Mouse (Mus musculus) neural tube, embryonic 11.5 days (tissue): Measurements from ENCODE around the gene Eno4. TPM values are rescaled to one million over a fixed set of nuclear protein-coding genes. Genes with fewer than 3 reads are reported as not detected.
A peak's percentile ranks its signal among the peaks of the same experiment; 100 is the strongest.

Source experiments
- ATAC-seq: fragments of 200-750 bp; cut with Nextera tagmentation; 2 replicates; pipeline ENCODE4 v1.8.0; 2017; ENCODE audit warnings: moderate number of reproducible peaks, mild to moderate bottlenecking, moderate TSS enrichment, moderate library complexity; ENCODE audit not compliant: insufficient read depth, low FRiP score, low TSS enrichment
- DNase-seq: peaks from one replicate; pipeline ENCODE4 v3.0.0-alpha.2; 2015; ENCODE audit warnings: low spot score
- H3K27ac ChIP-seq: fragments of 300-500 bp; sonication (generic); 2 replicates; pipeline ENCODE4 v1.5.1; 2014; ENCODE audit warnings: low read depth, mild to moderate bottlenecking, low read length
- H3K27me3 ChIP-seq: fragments of 300-500 bp; sonication (generic); 2 replicates; pipeline ENCODE4 v1.6.1; 2014; ENCODE audit warnings: mild to moderate bottlenecking, low read length, mixed read lengths; ENCODE audit not compliant: control insufficient read depth, insufficient read depth
- H3K36me3 ChIP-seq: fragments of 300-500 bp; sonication (generic); 2 replicates; pipeline ENCODE4 v1.6.1; 2014; ENCODE audit warnings: mild to moderate bottlenecking, low read length, moderate library complexity, mixed read lengths; ENCODE audit not compliant: control insufficient read depth, insufficient read depth
- H3K4me1 ChIP-seq: fragments of 300-500 bp; sonication (generic); 2 replicates; pipeline ENCODE4 v1.6.1; 2014; ENCODE audit warnings: low read length, mixed read lengths; ENCODE audit not compliant: control insufficient read depth, insufficient read depth
- H3K4me2 ChIP-seq: fragments of 300-500 bp; sonication (generic); 2 replicates; pipeline ENCODE4 v1.6.1; 2014; ENCODE audit warnings: low read depth, mild to moderate bottlenecking, moderate library complexity
- H3K4me3 ChIP-seq: fragments of 300-500 bp; sonication (generic); 2 replicates; pipeline ENCODE4 v1.5.1; 2014; ENCODE audit warnings: low read depth, low read length
- H3K9ac ChIP-seq: fragments of 300-500 bp; sonication (generic); 2 replicates; pipeline ENCODE4 v1.6.1; 2014; ENCODE audit warnings: mild to moderate bottlenecking, low read length
- H3K9me3 ChIP-seq: fragments of 300-500 bp; sonication (generic); 2 replicates; pipeline ENCODE4 v1.6.1; 2016; ENCODE audit warnings: low read length; ENCODE audit not compliant: control insufficient read depth
- WGBS: fragments of 180-500 bp; shearing (Covaris S2); extraction: QIAGEN DNeasy Blood & Tissue Kit; methylation state at CpG from one replicate; pipeline ENCODE4 v1.1.7; 2014; 5-methylcytosine and 5-hydroxymethylcytosine counted together
- polyA plus RNA-seq: library from polyadenylated mRNA; unstranded; fragments of >200 nt; fragmentation: Nextera tagmentation; extraction: Ambion mirVana; gene quantifications from 2 replicates; pipeline ENCODE4 v1.2.1, GENCODE M21; 2014

Gene Eno4
- polyA plus RNA-seq, 1 experiment from 2014 or later = 0.42 TPM

DNA sequence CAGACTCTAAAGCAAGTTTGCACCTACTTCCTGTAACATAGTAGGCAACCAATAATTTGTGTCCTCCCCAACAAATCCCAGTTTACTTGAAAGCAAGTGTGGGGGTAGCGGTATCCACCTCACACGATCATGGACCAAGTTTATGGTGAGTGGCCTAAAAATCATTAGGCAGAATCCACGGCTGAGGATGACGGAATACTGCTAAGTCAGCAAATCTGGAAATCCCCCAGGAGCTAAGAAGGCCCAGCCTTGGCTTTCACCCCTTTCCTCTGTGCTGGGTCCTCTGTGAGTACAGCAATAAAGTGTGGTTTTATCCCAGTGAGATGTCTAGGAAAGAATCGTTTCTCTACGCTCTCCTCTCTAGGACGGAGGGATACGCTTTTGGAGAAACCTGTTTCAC, 11.6 kb downstream of the Eno4 start:
- H3K4me2 ChIP-seq = no peak overlapping the region
- H3K9ac ChIP-seq = no peak overlapping the region
- H3K9me3 ChIP-seq = no peaks in the 10 kb centered on the region
- ATAC-seq (no peak), DNase-seq (no peak)
- 92% methylated on average over 8 of the region's 8 CpGs for WGBS
- no peak overlapping the region for H3K4me3 ChIP-seq
- H3K27ac ChIP-seq = no peak overlapping the region
- no peaks in the 10 kb centered on the region for H3K4me1 ChIP-seq
- H3K36me3 ChIP-seq = no peaks in the 10 kb centered on the region
- peaks cover 12% of the 10 kb centered on the region; the same call in 1 of the 2 replicates for H3K27me3 ChIP-seq

- ATAC-seq (no peak), DNase-seq (no peak)
- Histone ChIP-seq H3K27ac (no peak overlapping the region), H3K4me1 (no peaks in the 10 kb centered on the region), H3K27me3 (peaks cover 37% of the 10 kb centered on the region), H3K9me3 (no peaks in the 10 kb centered on the region), H3K36me3 (no peaks in the 10 kb centered on the region), H3K9ac (no peak overlapping the region), H3K4me3 (no peak overlapping the region), H3K4me2 (no peak overlapping the region)
- 70% methylated on average over 8 of the region's 8 CpGs for WGBS
These were observed 19.8 kb downstream of the Eno4 start for GRCm38 (mm10) chr19:58963011-58963410.

DNA sequence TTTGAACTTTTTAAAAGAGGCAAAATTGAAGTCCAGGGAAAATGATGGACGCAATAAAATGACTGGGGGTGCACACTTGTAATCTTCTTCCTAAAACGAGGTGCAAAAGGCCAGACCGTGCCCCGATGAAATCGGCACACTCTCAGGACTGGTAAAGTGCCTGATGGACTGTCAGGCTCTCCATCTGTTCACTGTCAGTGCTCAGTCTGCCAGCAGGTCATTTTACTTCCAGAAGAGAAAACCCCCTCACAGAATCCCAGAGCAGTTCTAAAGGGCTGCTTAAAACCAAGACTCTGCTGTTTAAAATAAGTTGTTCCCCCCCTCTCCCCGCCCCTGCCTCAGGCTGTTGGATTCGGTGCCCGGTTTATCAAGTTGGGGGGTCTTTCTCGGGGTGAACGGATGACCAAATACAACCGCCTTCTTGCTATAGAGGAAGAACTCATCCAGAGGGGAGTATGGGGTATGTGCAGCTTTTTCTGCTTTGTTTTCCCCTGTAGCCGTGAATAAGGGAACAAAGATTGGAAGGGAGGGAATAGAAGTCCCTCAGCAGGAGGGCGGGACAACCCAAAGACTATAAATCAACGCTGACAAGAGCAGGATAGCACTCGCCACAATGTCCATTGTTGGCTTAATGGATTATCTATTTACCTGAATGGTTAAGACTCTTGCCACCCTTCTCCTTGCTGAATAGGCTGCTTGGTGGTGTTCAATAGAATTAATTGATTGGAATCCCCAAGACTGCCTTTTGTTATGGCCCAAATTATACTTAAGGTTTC, 25.7 kb downstream of the Eno4 start:
- H3K4me3 ChIP-seq = no peak overlapping the region
- H3K27me3 ChIP-seq = peaks cover 44% of the 10 kb centered on the region
- whole genome bisulfite sequencing = 27% methylated on average over 15 of the region's 15 CpGs
- no peak overlapping the region for H3K9ac ChIP-seq
- no peaks in the 10 kb centered on the region for H3K36me3 ChIP-seq
- ATAC-seq = peak; percentile 45; the same call in 1 of the 2 replicates
- no peaks in the 10 kb centered on the region for H3K9me3 ChIP-seq
- no peak overlapping the region for H3K27ac ChIP-seq
- peaks cover 5% of the 10 kb centered on the region; the same call in 1 of the 2 replicates for H3K4me1 ChIP-seq
- peak overlapping the region; percentile 13; the same call in 1 of the 2 replicates for H3K4me2 ChIP-seq
- DNase-seq = peak; percentile 35

- Histone ChIP-seq H3K9me3 (no peaks in the 10 kb centered on the region), H3K4me2 (no peak overlapping the region), H3K27me3 (peaks cover 45% of the 10 kb centered on the region), H3K4me3 (no peak overlapping the region), H3K36me3 (no peaks in the 10 kb centered on the region), H3K27ac (no peak overlapping the region), H3K9ac (no peak overlapping the region), H3K4me1 (peaks cover 5% of the 10 kb centered on the region; the same call in 1 of the 2 replicates)
- DNase-seq = peak; percentile 21
- WGBS = 36% methylated on average over 13 of the region's 13 CpGs
- no peak for ATAC-seq
These were observed 27.6 kb downstream of the Eno4 start for GRCm38 (mm10) chr19:58970826-58971225.

GRCm38 (mm10) chr19:58974126-58974525, 30.9 kb downstream of the Eno4 start:
- Histone ChIP-seq H3K9me3 (no peaks in the 10 kb centered on the region), H3K4me3 (no peak overlapping the region), H3K36me3 (no peaks in the 10 kb centered on the region), H3K4me2 (no peak overlapping the region), H3K9ac (no peak overlapping the region), H3K27ac (no peak overlapping the region), H3K4me1 (0 out of 2 replicates have a peak, but pooled peaks cover 2% of the 10 kb centered on the region), H3K27me3 (peaks cover 52% of the 10 kb centered on the region)
- DNase-seq = no peak
- 90% methylated on average over 8 of the region's 8 CpGs for WGBS
- ATAC-seq = no peak

DNA sequence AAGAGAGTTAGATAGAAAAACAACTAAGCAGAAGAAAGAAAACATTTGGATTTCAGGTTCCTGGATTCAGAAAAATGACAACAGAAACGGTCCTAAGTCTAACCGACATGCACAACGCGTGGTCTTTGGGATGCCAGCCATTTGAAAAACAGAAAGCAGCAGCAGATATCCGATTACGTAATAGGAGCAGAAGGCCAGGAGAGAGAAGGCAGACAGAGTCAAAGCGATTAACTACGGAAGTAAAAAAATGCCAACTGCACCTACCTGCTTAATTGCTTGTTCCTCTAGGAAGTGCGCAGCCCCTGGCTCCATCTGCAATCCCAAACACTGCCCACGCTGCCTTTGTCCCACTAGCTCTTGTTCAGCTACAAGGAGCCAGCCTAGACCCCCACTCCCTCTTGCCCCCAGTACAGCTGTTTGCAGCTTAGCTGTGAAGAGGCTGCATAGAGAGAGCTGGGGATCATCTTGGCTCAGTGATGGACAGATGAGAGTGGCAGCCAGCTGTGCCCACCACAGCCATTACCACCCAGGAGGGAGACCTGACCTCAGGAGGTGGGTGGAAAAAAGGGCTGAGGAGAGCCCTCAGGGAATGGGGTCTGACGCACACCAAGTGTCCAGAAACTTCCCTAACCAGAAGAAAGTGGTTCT, 32.1 kb downstream of the Eno4 start:
- Histone ChIP-seq H3K4me2 (no peak overlapping the region), H3K36me3 (no peaks in the 10 kb centered on the region), H3K27me3 (peaks cover 52% of the 10 kb centered on the region), H3K9me3 (no peaks in the 10 kb centered on the region), H3K27ac (no peak overlapping the region), H3K4me3 (no peak overlapping the region), H3K4me1 (0 out of 2 replicates have a peak, but pooled peaks cover 2% of the 10 kb centered on the region), H3K9ac (no peak overlapping the region)
- 83% methylated on average over 11 of the region's 11 CpGs for WGBS
- no peak for ATAC-seq
- DNase-seq = no peak

- DNase-seq (no peak), ATAC-seq (no peak)
- peaks cover 36% of the 10 kb centered on the region for H3K27me3 ChIP-seq
- H3K9me3 ChIP-seq = no peaks in the 10 kb centered on the region
- 0 out of 2 replicates have a peak, but pooled peaks cover 2% of the 10 kb centered on the region for H3K4me1 ChIP-seq
- no peak overlapping the region for H3K9ac ChIP-seq
- H3K4me2 ChIP-seq = no peak overlapping the region
- no peak overlapping the region for H3K4me3 ChIP-seq
- no peaks in the 10 kb centered on the region for H3K36me3 ChIP-seq
- no peak overlapping the region for H3K27ac ChIP-seq
- 72% methylated on average over 11 of the region's 11 CpGs for WGBS
These were observed 35.4 kb downstream of the Eno4 start for GRCm38 (mm10) chr19:58978401-58979171.

DNA sequence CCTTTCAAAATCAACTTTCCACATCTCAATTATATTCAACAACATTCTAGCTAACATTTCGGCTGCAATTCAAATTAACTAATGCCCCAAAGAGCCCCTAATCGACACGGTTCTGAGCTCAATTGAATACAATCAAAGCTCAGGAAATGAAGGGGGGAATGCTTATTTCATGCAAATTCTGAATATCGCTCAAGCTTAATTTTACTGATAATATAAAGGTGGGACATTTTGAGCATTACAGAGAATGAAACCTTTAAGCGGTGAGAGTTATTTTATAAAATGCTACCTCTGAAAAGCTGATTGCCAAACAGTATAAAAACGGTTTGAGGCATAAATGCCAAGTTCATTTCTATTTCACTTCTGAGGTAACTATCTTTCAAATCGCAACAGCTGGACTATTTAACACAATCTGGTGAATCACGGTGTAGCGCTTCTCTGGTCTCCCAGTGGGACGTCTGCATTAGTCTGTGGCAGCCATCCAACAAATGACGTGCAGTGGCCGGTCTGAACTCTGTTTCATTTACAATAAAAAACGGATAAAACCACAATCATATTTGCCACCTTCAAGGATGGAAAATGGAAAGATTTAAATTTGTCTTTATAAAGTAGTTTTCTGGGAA, 36.3 kb downstream of the Eno4 start:
- Histone ChIP-seq H3K9me3 (no peaks in the 10 kb centered on the region), H3K4me2 (no peak overlapping the region), H3K4me1 (0 out of 2 replicates have a peak, but pooled peaks cover 2% of the 10 kb centered on the region), H3K9ac (no peak overlapping the region), H3K27me3 (peaks cover 31% of the 10 kb centered on the region), H3K36me3 (no peaks in the 10 kb centered on the region), H3K27ac (no peak overlapping the region), H3K4me3 (no peak overlapping the region)
- no peak for ATAC-seq
- WGBS = 54% methylated on average over 13 of the region's 13 CpGs
- DNase-seq = no peak
